Mouse (Mus musculus): ENCODE results near the gene Ugt1a10.

DNA sequence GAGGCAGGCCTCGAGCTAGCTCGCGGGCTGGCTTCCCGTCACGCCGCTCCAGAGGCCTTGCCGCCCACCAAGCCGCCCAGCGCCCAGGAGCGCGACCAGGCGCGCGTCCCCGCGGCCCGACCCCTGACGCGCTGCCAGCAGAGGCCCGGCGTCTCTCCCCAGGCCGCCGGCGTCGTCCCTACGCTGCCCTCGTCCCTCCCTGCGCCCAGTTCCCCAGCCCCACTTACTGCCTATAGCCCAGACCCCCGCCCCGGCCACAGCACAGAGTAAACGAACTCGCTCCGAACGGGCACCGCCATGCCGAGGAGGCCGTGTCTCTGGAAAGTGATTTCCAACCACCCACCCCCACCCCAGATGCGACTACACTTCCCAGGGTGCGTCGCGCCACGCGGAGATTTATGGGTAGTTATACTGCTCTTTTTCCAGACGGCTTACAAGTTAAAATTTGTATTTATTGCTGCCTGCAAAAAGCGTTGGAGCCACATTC is 46.9 kb upstream of the Ugt1a10 start, which contains the start of gene Usp40:
- TF ChIP-seq CTCF (conservative IDR thresholded peaks at IDR 0.05; ENCODE audit: insufficient read depth, insufficient read length, low read depth, low read length) = no peak
- no peak for TF ChIP-seq POLR2A (IDR thresholded peaks at IDR 0.05; ENCODE audit: low read depth, low read length)

Measured in kidney, adult 2 months (tissue).